Mouse (Mus musculus): ENCODE results near the gene Phb2. TPM values are rescaled to one million over a fixed set of nuclear protein-coding genes. Genes with fewer than 3 reads are reported as not detected.

Phb2 gene
- total RNA-seq, 4 experiments from 2014 or later = 111 to 126 (median 116) TPM

GRCm38 (mm10) chr6:124690517-124690916 is 21.6 kb upstream of the Phb2 start:
- no peak for DNase-seq (ENCODE audit: low spot score in 2 of 2)

- no peak for DNase-seq (ENCODE audit: low spot score in 2 of 2)
Measured at GRCm38 (mm10) chr6:124693243-124693981, 18.7 kb upstream of the Phb2 start.

- peak in 1 of 2 experiments; percentile 76 for DNase-seq (ENCODE audit: low spot score in 2 of 2)
Measured at GRCm38 (mm10) chr6:124694166-124694955, 17.8 kb upstream of the Phb2 start.

DNA sequence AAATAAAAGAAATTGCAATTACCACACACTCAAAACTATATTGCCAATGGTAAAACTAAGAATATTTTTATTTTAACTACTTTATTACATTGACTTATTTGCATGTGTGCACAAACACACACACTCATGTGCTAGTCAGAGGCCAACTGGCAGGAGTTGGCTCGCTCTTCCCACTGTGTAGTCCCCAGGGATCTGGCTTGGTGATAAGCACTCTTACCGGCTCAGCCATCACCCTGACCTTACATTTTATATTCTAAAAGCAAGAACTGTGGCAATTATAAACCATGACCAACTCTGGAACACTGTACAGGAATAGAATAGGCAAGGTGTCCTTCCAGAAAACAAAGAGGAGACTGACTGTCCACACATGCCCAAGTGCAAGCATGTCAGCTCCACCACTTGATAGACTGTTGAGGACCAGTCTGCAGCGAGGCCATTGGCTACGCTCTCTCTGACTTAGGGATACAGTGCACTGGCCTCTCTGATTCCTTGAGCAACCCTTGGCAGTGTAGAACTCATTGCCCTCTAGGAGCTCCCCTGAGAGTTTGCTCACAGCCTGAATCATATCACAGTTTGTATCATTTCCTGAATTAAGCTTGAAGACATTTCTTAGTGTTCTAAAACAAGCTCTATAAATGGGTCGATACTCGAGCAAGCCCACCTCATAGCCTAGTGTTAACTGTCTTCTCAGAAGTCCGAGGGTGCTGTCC is 15.5 kb upstream of the Phb2 start:
- DNase-seq (ENCODE audit: low spot score in 2 of 2) = no peak

GRCm38 (mm10) chr6:124698751-124699150 is 13.4 kb upstream of the Phb2 start:
- DNase-seq (ENCODE audit: low spot score in 2 of 2) = no peak

GRCm38 (mm10) chr6:124699366-124699765 is 12.8 kb upstream of the Phb2 start:
- no peak for DNase-seq (ENCODE audit: low spot score in 2 of 2)

DNA sequence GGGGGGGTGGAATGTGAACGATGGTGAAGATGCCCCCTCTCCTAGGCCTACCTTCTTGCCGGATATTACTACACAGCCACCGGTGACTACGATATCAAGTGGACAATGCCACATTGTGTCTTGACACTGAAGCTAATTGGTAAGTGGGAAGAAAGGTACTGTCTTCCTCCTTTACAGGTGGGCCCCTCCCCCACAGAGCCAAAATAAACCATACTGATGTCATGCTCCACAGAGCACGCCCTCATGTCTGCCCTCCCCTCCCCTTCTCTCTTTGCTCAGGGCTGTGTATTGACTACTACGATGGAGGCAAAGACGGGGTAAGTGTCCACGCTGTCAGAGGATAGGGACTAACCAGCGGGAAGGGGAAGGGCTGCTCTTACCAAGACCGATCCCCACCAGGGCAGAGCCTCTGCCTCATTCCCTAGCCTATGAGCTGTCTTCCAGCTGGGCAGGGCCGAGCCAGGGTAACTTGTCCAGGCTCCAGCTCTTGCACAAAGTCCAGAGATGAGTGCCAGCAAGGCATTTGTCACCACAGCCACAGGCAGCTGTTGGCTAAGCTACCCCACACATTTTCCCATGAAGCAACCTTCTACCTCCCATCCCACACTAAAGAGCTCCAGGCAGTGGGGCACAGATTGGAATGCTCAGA is 12.1 kb upstream of the Phb2 start:
- DNase-seq (ENCODE audit: low spot score in 2 of 2) = peak in 1 of 2 experiments; percentile 75

GRCm38 (mm10) chr6:124701338-124701737 is 10.8 kb upstream of the Phb2 start:
- DNase-seq (ENCODE audit: low spot score in 2 of 2) = no peak

GRCm38 (mm10) chr6:124702102-124702783 is 9.9 kb upstream of the Phb2 start:
- DNase-seq (ENCODE audit: low spot score in 2 of 2) = no peak

- DNase-seq (ENCODE audit: low spot score in 2 of 2) = peak; percentile 54 to 61
Measured at GRCm38 (mm10) chr6:124702784-124703103, 9.4 kb upstream of the Phb2 start.

- no peak for DNase-seq (ENCODE audit: low spot score in 2 of 2)
Measured at GRCm38 (mm10) chr6:124703789-124704188, 8.3 kb upstream of the Phb2 start.

GRCm38 (mm10) chr6:124704417-124704816 is 7.7 kb upstream of the Phb2 start:
- DNase-seq (ENCODE audit: low spot score in 2 of 2) = no peak

- no peak for DNase-seq (ENCODE audit: low spot score in 2 of 2)
Measured at GRCm38 (mm10) chr6:124706061-124706627, 6.0 kb upstream of the Phb2 start.

- no peak for DNase-seq (ENCODE audit: low spot score in 2 of 2)
Measured at GRCm38 (mm10) chr6:124708289-124708889, 3.7 kb upstream of the Phb2 start.

- no peak for DNase-seq (ENCODE audit: low spot score in 2 of 2)
Measured at GRCm38 (mm10) chr6:124712918-124713317, 782 bp downstream of the Phb2 start.

DNA sequence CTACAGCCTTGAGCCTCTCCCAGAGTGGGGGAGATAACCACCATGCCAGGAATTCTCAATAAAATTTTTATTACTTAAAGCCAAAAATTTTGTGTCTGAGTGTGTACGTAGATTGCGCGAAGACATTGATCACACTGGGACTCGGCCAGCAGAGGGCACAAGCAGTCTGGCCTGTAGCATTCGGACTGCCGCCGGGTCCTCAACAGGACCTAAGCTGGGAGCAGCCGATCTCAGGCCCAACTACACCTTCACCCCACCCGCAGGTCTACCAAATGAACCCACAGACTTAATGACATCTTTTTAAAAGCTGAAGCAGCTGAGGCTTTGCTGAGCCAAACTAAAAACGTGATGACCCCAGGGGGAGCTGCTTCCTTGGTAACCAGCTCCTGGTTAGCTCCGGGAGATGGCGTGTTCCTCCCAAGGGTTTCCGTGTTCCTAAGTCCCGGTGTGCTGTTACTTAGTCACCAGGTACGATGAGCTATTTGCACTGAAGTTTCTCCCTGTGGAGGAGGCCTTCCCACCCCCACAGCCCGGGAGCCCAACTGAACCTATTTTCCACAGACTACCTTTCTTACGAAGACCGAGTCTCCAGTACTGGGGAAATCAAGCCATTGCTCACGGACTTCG is 4.8 kb downstream of the Phb2 start:
- DNase-seq (ENCODE audit: low spot score in 2 of 2) = no peak

DNA sequence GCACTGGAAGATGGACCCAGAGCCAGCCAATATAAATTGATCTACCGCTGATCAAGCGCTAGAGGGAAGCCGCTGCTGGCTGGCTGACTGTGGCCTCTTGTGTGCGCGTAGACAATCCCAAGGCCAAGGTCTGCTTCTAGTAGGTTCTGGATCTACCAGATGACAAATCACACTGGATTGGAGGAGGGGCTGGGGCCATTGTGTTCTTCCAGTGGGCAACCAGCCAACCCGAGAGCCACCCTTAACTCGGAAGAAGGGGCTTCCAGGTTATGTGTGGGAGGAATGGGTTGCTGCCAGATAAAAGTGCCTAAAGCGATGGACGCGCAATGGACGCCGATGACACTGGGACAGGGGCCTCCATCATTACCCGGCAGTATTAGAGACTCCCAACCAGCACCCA is 5.8 kb downstream of the Phb2 start:
- no peak for DNase-seq (ENCODE audit: low spot score in 2 of 2)

DNA sequence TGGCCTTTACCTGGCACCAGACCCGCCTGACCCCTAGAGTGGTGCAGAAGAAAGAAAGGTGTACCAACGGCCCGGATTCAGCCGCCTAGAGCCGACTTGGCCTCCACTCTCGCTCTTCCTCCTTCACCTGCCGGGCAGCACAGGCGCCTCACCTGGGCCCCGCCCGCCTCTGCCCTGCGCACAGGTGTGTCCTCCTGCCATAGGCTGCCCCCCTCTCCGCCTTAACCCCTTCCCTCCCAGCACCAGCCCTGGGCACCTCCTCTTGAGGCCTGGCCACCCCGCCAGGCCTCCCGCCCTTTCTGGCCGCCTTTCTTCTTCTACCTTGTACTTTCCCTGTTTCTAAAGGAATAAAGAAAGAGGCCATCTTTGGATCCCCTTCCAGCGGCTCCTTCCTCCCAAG is 6.6 kb downstream of the Phb2 start:
- no peak for DNase-seq (ENCODE audit: low spot score in 2 of 2)

GRCm38 (mm10) chr6:124719354-124719978 is 7.3 kb downstream of the Phb2 start:
- no peak for DNase-seq (ENCODE audit: low spot score in 2 of 2)

Measured in left cerebral cortex, adult 8-10 months (tissue).